Mouse (Mus musculus) liver, embryonic 13.5 days (tissue): Measurements from ENCODE around the gene Cap2. TPM values are rescaled to one million over a fixed set of nuclear protein-coding genes. Genes with fewer than 3 reads are reported as not detected.

ENCODE experiments used
- ATAC-seq: fragments of 200-750 bp; cut with Nextera tagmentation; 2 replicates; pipeline ENCODE4 v1.8.0; 2017; ENCODE audit warnings: low read depth, mild to moderate bottlenecking, moderate number of reproducible peaks, moderate library complexity
- DNase-seq: peaks from one replicate; pipeline ENCODE4 v3.0.0; 2022
- H3K27ac ChIP-seq: fragments of 300-500 bp; sonication (generic); 2 replicates; pipeline ENCODE4 v1.5.1; 2015; ENCODE audit warnings: moderate library complexity, mild to moderate bottlenecking, inconsistent platforms
- H3K27me3 ChIP-seq: fragments of 300-500 bp; sonication (generic); 2 replicates; pipeline ENCODE4 v1.6.1; 2015; ENCODE audit warnings: mild to moderate bottlenecking, inconsistent platforms
- H3K36me3 ChIP-seq: fragments of 300-500 bp; sonication (generic); 2 replicates; pipeline ENCODE4 v1.6.1; 2015; ENCODE audit warnings: mild to moderate bottlenecking, inconsistent platforms
- H3K4me1 ChIP-seq: fragments of 300-500 bp; sonication (generic); replicated peaks from 2 replicates; pipeline ENCODE4 v1.6.1; 2015; ENCODE audit warnings: inconsistent platforms
- H3K4me2 ChIP-seq: fragments of 300-500 bp; sonication (generic); 2 replicates; pipeline ENCODE4 v1.6.1; 2015; ENCODE audit warnings: inconsistent platforms, mild to moderate bottlenecking, moderate library complexity
- H3K4me3 ChIP-seq: fragments of 300-500 bp; sonication (generic); replicated peaks from 2 replicates; pipeline ENCODE4 v1.5.1; 2015; ENCODE audit warnings: mild to moderate bottlenecking, inconsistent platforms
- H3K9ac ChIP-seq: fragments of 300-500 bp; sonication (generic); 2 replicates; pipeline ENCODE4 v1.6.1; 2015; ENCODE audit warnings: mild to moderate bottlenecking, inconsistent platforms
- H3K9me3 ChIP-seq: fragments of 300-500 bp; sonication (generic); replicated peaks from 2 replicates; pipeline ENCODE4 v1.6.1; 2016; ENCODE audit warnings: inconsistent platforms
- WGBS: fragments of 180-500 bp; shearing (Covaris S2); methylation state at CpG from one replicate; pipeline ENCODE4 v1.1.7; 2015; ENCODE audit not compliant: insufficient replicate concordance; 5-methylcytosine and 5-hydroxymethylcytosine counted together
- polyA plus RNA-seq: library from polyadenylated mRNA; unstranded; fragments of >200 nt; fragmentation: Nextera tagmentation; extraction: Ambion mirVana; gene quantifications from 2 replicates; pipeline ENCODE4 v1.2.1, GENCODE M21; 2015

The Cap2 gene
- polyA plus RNA-seq, 1 experiment from 2014 or later: 2.0 TPM

- Histone ChIP-seq H3K4me1 (no peaks in the 10 kb centered on the region), H3K4me2 (no peak overlapping the region), H3K9ac (no peak overlapping the region), H3K9me3 (no peaks in the 10 kb centered on the region), H3K27ac (no peak overlapping the region), H3K4me3 (no peak overlapping the region), H3K36me3 (no peaks in the 10 kb centered on the region), H3K27me3 (no peaks in the 10 kb centered on the region)
- ATAC-seq (no peak), DNase-seq (no peak)
- WGBS: 69% methylated on average over 7 of the region's 7 CpGs
Measured at GRCm38 (mm10) chr13:46539284-46539683, 37.6 kb downstream of the Cap2 start.

GRCm38 (mm10) chr13:46540943-46541342 lies 39.3 kb downstream of the Cap2 start:
- Histone ChIP-seq H3K27ac (no peak overlapping the region), H3K9me3 (no peaks in the 10 kb centered on the region), H3K4me3 (no peak overlapping the region), H3K36me3 (no peaks in the 10 kb centered on the region), H3K27me3 (no peaks in the 10 kb centered on the region), H3K4me2 (no peak overlapping the region), H3K4me1 (no peaks in the 10 kb centered on the region), H3K9ac (no peak overlapping the region)
- DNase-seq (no peak), ATAC-seq (no peak)
- WGBS: 61% methylated on average over 5 of the region's 5 CpGs

- no peak overlapping the region for H3K9ac ChIP-seq
- no peaks in the 10 kb centered on the region for H3K27me3 ChIP-seq
- H3K4me3 ChIP-seq: no peak overlapping the region
- H3K9me3 ChIP-seq: no peaks in the 10 kb centered on the region
- no peaks in the 10 kb centered on the region for H3K36me3 ChIP-seq
- WGBS: 71% methylated on average over 7 of the region's 7 CpGs
- no peak overlapping the region for H3K4me2 ChIP-seq
- DNase-seq (no peak), ATAC-seq (no peak)
- no peak overlapping the region for H3K27ac ChIP-seq
- no peaks in the 10 kb centered on the region for H3K4me1 ChIP-seq
Measured at GRCm38 (mm10) chr13:46542782-46543181, 41.1 kb downstream of the Cap2 start.

- H3K9ac ChIP-seq: no peak overlapping the region
- H3K27me3 ChIP-seq: no peaks in the 10 kb centered on the region
- 72% methylated on average over 6 of the region's 6 CpGs for WGBS
- no peaks in the 10 kb centered on the region for H3K4me1 ChIP-seq
- H3K36me3 ChIP-seq: no peaks in the 10 kb centered on the region
- no peak overlapping the region for H3K27ac ChIP-seq
- no peak overlapping the region for H3K4me2 ChIP-seq
- no peaks in the 10 kb centered on the region for H3K9me3 ChIP-seq
- no peak for DNase-seq
- no peak for ATAC-seq
- no peak overlapping the region for H3K4me3 ChIP-seq
Measured at GRCm38 (mm10) chr13:46544608-46545007, 43.0 kb downstream of the Cap2 start.

- no peaks in the 10 kb centered on the region for H3K27me3 ChIP-seq
- DNase-seq (no peak), ATAC-seq (no peak)
- H3K4me1 ChIP-seq: no peaks in the 10 kb centered on the region
- H3K9me3 ChIP-seq: no peaks in the 10 kb centered on the region
- no peak overlapping the region for H3K4me2 ChIP-seq
- H3K36me3 ChIP-seq: no peaks in the 10 kb centered on the region
- no peak overlapping the region for H3K4me3 ChIP-seq
- WGBS: 59% methylated on average over 9 of the region's 9 CpGs
- no peak overlapping the region for H3K9ac ChIP-seq
- no peak overlapping the region for H3K27ac ChIP-seq
Measured at GRCm38 (mm10) chr13:46545081-46545480, 43.4 kb downstream of the Cap2 start.

- Histone ChIP-seq H3K4me3 (no peak overlapping the region), H3K9me3 (no peaks in the 10 kb centered on the region), H3K4me1 (no peaks in the 10 kb centered on the region), H3K36me3 (no peaks in the 10 kb centered on the region), H3K9ac (no peak overlapping the region), H3K27ac (no peak overlapping the region), H3K4me2 (no peak overlapping the region), H3K27me3 (no peaks in the 10 kb centered on the region)
- ATAC-seq (no peak), DNase-seq (no peak)
- 57% methylated on average over 4 of the region's 4 CpGs for WGBS
Measured at GRCm38 (mm10) chr13:46546846-46547245, 45.2 kb downstream of the Cap2 start.

DNA sequence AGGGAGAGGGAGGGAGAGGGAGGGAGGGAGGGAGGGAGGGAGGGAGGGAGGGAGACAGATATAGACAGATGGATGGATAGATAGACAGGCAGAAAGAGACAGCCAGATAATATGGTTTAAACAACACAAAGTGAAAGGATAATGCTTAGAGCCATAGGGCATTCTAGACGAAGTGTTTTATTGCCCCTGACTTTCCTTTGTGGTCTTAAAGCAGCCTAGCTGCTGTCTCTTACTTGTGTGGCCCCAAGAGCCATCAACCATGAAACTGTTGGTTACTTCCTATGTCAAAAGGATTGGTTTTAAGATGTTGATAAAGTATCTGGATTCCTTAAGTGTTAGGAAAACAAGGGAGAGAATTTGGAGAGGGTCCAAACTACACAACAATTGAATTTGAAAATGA lies 45.6 kb downstream of the Cap2 start:
- Histone ChIP-seq H3K4me3 (no peak overlapping the region), H3K9me3 (no peaks in the 10 kb centered on the region), H3K4me1 (no peaks in the 10 kb centered on the region), H3K36me3 (no peaks in the 10 kb centered on the region), H3K27me3 (no peaks in the 10 kb centered on the region), H3K27ac (no peak overlapping the region), H3K9ac (no peak overlapping the region), H3K4me2 (no peak overlapping the region)
- ATAC-seq (no peak), DNase-seq (no peak)
- WGBS: 47% methylated on average over 1 of the region's 1 CpGs

DNA sequence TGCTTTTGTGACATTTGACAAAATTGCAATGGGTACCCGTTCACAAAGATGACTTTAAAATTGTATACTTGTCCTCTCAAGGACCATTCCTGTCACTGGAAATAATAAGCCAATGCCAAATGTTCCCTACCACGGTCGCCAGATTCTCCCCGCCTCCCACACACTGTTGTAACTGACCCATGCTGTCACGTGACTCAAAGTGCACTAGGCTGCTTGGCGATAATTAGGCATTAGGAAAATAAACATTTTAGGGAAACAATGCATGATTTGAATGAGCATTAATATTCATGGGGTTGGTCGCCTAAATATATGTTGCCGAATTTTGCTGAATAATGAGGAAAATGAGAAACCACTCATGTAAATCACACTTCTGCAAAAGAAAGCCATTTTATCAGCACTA lies 46.5 kb downstream of the Cap2 start:
- H3K4me3 ChIP-seq: no peak overlapping the region
- no peak overlapping the region for H3K9ac ChIP-seq
- H3K4me1 ChIP-seq: no peaks in the 10 kb centered on the region
- H3K36me3 ChIP-seq: no peaks in the 10 kb centered on the region
- WGBS: 71% methylated on average over 8 of the region's 8 CpGs
- H3K27ac ChIP-seq: no peak overlapping the region
- ATAC-seq: no peak
- DNase-seq: no peak
- no peak overlapping the region for H3K4me2 ChIP-seq
- H3K27me3 ChIP-seq: no peaks in the 10 kb centered on the region
- no peaks in the 10 kb centered on the region for H3K9me3 ChIP-seq

GRCm38 (mm10) chr13:46548600-46549179 lies 47.0 kb downstream of the Cap2 start:
- H3K9ac ChIP-seq: no peak overlapping the region
- no peak overlapping the region for H3K27ac ChIP-seq
- H3K4me2 ChIP-seq: no peak overlapping the region
- H3K27me3 ChIP-seq: no peaks in the 10 kb centered on the region
- no peaks in the 10 kb centered on the region for H3K9me3 ChIP-seq
- WGBS: 66% methylated on average over 5 of the region's 5 CpGs
- H3K36me3 ChIP-seq: no peaks in the 10 kb centered on the region
- DNase-seq (no peak), ATAC-seq (no peak)
- H3K4me1 ChIP-seq: no peaks in the 10 kb centered on the region
- H3K4me3 ChIP-seq: no peak overlapping the region

DNA sequence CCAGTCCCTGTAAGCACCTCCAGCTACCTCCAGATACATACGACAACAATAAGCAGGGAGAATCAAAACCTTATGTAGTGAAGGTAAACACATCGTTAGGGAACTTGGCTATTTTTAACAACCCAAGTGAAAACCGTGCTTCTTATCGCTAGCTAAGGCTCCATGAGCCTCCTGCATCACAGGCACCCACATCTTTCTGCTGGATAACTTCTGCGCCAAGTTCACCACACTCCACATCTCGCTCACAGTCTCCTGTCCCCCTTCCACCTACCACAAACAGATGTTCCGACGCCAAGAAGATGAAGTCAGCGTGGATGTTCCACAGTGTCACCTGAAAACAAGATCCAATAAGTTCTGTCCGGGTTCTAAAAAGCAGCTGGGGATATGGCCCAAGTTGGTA lies 49.0 kb downstream of the Cap2 start:
- ATAC-seq (no peak), DNase-seq (no peak)
- Histone ChIP-seq H3K4me2 (no peak overlapping the region), H3K27me3 (no peaks in the 10 kb centered on the region), H3K27ac (no peak overlapping the region), H3K4me1 (no peaks in the 10 kb centered on the region), H3K4me3 (no peak overlapping the region), H3K36me3 (no peaks in the 10 kb centered on the region), H3K9ac (no peak overlapping the region), H3K9me3 (no peaks in the 10 kb centered on the region)
- WGBS: 79% methylated on average over 10 of the region's 10 CpGs

- Histone ChIP-seq H3K4me3 (no peak overlapping the region), H3K36me3 (no peaks in the 10 kb centered on the region), H3K27ac (no peak overlapping the region), H3K4me2 (no peak overlapping the region), H3K4me1 (no peaks in the 10 kb centered on the region), H3K9ac (no peak overlapping the region), H3K27me3 (no peaks in the 10 kb centered on the region), H3K9me3 (no peaks in the 10 kb centered on the region)
- WGBS: 72% methylated on average over 9 of the region's 9 CpGs
- ATAC-seq (no peak), DNase-seq (no peak)
Measured at GRCm38 (mm10) chr13:46554736-46555135, 53.1 kb downstream of the Cap2 start.

GRCm38 (mm10) chr13:46565913-46566312 lies 64.3 kb downstream of the Cap2 start:
- H3K4me3 ChIP-seq: no peak overlapping the region
- no peak for DNase-seq
- no peaks in the 10 kb centered on the region for H3K9me3 ChIP-seq
- H3K36me3 ChIP-seq: no peaks in the 10 kb centered on the region
- no peak overlapping the region for H3K27ac ChIP-seq
- no peak overlapping the region for H3K4me2 ChIP-seq
- ATAC-seq: no peak
- H3K27me3 ChIP-seq: no peaks in the 10 kb centered on the region
- 68% methylated on average over 5 of the region's 5 CpGs for WGBS
- H3K9ac ChIP-seq: no peak overlapping the region
- H3K4me1 ChIP-seq: peaks cover under 1% of the 10 kb centered on the region; the same call in 1 of the 2 replicates
